Mouse (Mus musculus) large intestine, adult 2 months (tissue): Measurements from ENCODE around the gene Fam174b. TPM values are rescaled to one million over a fixed set of nuclear protein-coding genes. Genes with fewer than 3 reads are reported as not detected.

Source experiments
- DNase-seq: peaks from one replicate; pipeline ENCODE4 v3.0.0-alpha.2; 2012; ENCODE audit warnings: low read depth, low spot score
- WGBS: fragments of 180-500 bp; shearing (Covaris S2); methylation state at CpG from one replicate; pipeline ENCODE4 v1.1.7; 2018; 5-methylcytosine and 5-hydroxymethylcytosine counted together
- polyA plus RNA-seq: library from polyadenylated mRNA; depleted of rRNA; stranded (reverse); fragments of >200 nt; gene quantifications from 2 replicates; pipeline ENCODE4 v1.2.3, GENCODE M21; 2012; rRNA removed

Gene Fam174b
- polyA plus RNA-seq, 1 experiment: 19.7 TPM

DNA sequence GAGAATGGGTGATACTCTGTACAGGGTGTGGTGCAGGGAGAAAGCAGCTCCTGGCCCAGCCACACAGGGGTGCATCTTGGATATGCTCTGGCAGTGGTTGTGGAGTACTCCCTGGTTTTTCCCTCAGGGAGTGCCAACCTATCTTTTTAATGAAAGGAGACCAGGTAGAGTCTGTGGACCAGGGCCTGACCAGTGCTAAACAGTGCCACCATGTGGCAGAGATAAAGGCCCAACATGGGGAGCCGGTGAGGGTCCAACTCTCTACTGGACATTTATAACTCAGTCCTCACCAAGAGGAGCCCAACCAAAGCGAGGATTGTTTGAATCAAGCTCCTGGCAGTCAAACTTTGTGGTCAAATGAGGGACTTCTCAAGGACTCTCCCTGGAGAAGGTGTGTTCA lies 69.2 kb downstream of the Fam174b start:
- no peak for DNase-seq
- 38% methylated on average over 2 of the region's 2 CpGs for WGBS

- no peak for DNase-seq
- 71% methylated on average over 7 of the region's 7 CpGs for WGBS
These were observed 71.3 kb downstream of the Fam174b start for GRCm38 (mm10) chr7:73811439-73811838.

- 75% methylated on average over 6 of the region's 6 CpGs for WGBS
- no peak for DNase-seq
These were observed 72.1 kb downstream of the Fam174b start for GRCm38 (mm10) chr7:73812176-73812575.

GRCm38 (mm10) chr7:73813887-73814286 lies 73.8 kb downstream of the Fam174b start:
- 75% methylated on average over 4 of the region's 4 CpGs for WGBS
- no peak for DNase-seq

- 82% methylated on average over 7 of the region's 7 CpGs for WGBS
- DNase-seq: no peak
These were observed 74.4 kb downstream of the Fam174b start for GRCm38 (mm10) chr7:73814454-73814853.

DNA sequence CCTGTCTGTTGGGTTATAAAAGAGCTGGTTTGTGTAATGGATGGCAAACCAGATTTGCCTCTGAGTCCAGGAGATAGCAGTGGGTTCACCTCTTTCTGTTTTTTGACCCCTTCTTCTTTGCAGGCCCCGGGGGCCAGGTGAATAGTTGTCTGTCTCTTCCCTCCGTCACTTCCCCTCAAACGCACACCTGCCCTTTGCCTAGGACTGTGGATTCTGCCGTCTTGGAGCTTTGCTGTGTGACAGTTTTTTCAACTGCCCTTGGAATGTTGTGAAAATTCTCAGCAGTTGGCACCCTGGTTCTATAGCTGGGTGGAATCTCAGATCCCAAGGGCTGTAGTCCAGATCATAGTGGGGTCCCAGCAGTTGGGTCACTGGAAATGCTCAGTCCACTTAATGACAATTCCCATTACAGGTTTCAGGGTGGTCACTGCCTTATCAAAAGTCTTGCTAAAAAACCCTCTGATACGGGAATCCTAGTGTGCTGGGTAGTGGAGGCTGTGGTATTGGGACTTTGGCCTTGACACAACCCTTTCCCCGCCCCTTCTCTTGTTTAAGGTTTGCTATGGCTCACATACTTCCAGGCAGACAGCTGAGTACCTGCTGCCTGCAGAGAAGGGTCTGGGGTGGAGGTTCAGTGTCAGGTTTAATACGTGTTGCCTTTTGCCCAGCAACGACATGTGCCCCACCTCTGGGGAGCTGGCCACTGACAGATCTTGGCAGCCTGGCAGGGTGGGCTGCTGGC lies 76.3 kb downstream of the Fam174b start:
- WGBS: 50% methylated on average over 8 of the region's 8 CpGs
- no peak for DNase-seq

GRCm38 (mm10) chr7:73819366-73819765 lies 79.3 kb downstream of the Fam174b start:
- 79% methylated on average over 17 of the region's 17 CpGs for WGBS
- DNase-seq: no peak

Other genes with a start within 250 kb of the Fam174b start
- gene Chd2, start 198.5 kb upstream of the Fam174b start, polyA plus RNA-seq: 14.6 and 26.8 TPM in 2 replicates